Mouse (Mus musculus): ENCODE results near the gene Map7d2. TPM values are rescaled to one million over a fixed set of nuclear protein-coding genes. Genes with fewer than 3 reads are reported as not detected.

The Map7d2 gene
- total and polyA plus RNA-seq, 3 experiments = 0.10 TPM; not detected in 2

DNA sequence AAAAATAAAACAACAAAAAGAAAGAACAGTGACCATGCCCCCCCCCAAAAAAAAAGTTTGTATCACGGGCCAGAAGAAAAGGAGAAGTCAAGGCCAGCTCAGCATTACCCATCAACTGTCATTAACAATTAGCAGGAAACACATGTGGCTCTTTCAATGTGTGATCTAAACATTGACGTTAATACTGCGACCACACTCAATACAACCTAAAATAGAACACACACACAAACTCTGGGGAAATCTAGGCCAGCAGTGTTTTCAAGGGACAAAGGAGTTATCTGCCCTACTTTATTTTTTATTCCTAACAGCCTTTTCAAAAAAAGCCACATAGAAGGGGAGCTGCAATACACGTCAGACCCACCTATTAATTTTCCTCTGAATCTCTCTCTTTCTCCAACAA is 94.7 kb downstream of the Map7d2 start:
- Histone ChIP-seq H3K9ac (ENCODE audit: control insufficient read depth, low read depth, low read length, poor library complexity, severe bottlenecking) (peak overlapping the region; percentile 98), H3K4me3 (ENCODE audit: control insufficient read depth in 1 of 2, insufficient read depth in 1 of 2, low read depth in 2 of 2, low read length in 2 of 2) (peak overlapping the region; percentile 70 to 91)
- TF ChIP-seq RAD21 (IDR thresholded peaks at IDR 0.05; ENCODE audit: low read depth, low read length) = no peak
- peak; percentile 89 for TF ChIP-seq ZNF384 (IDR thresholded peaks at IDR 0.05; ENCODE audit: low read depth, low read length)
- peak; percentile 97 for TF ChIP-seq MEF2A (IDR thresholded peaks at IDR 0.05; ENCODE audit: extremely low read depth, insufficient replicate concordance, low read depth, low read length, poor library complexity, severe bottlenecking)
- TF ChIP-seq EP300 (IDR thresholded peaks at IDR 0.05; ENCODE audit: low read depth in 1 of 2, low read length in 2 of 2) = peak; percentile 96 to 98
- TF ChIP-seq ETS1 (IDR thresholded peaks at IDR 0.05; ENCODE audit: low read depth, low read length) = peak; percentile 99
- TF ChIP-seq TAL1 (IDR thresholded peaks at IDR 0.05; ENCODE audit: low read length) = peak; percentile 91
- peak; percentile 87 for TF ChIP-seq MAX (IDR thresholded peaks at IDR 0.05; ENCODE audit: low read length)
- TF ChIP-seq BHLHE40 (IDR thresholded peaks at IDR 0.05; ENCODE audit: borderline replicate concordance, low read depth, low read length) = peak; percentile 71; the same call in 1 of the 2 replicates
- TF ChIP-seq GABPA (IDR thresholded peaks at IDR 0.05; ENCODE audit: low read depth, low read length) = no peak
- no peak; the same call in 1 of the 2 replicates for TF ChIP-seq MAFK (IDR thresholded peaks at IDR 0.05; ENCODE audit: borderline replicate concordance, low read depth, low read length)
- TF ChIP-seq POLR2AphosphoS5 (IDR thresholded peaks at IDR 0.05; ENCODE audit: borderline replicate concordance, low read depth, low read length) = no peak
- 0 out of 2 replicates have a peak, but pooled peaks have one; percentile 30 for TF ChIP-seq KAT2A (conservative IDR thresholded peaks at IDR 0.05; ENCODE audit: low read depth, low read length)
- TF ChIP-seq ELF1 (IDR thresholded peaks at IDR 0.05; ENCODE audit: low read depth, low read length) = no peak
- peak; percentile 96 for TF ChIP-seq CHD1 (IDR thresholded peaks at IDR 0.05; ENCODE audit: low read depth, low read length)
- peak; percentile 74 for TF ChIP-seq RCOR1 (IDR thresholded peaks at IDR 0.05; ENCODE audit: low read depth, low read length)
- TF ChIP-seq ZMIZ1 (IDR thresholded peaks at IDR 0.05; ENCODE audit: low read depth, low read length) = no peak
- peak; percentile 47; the same call in 1 of the 2 replicates for TF ChIP-seq JUND (IDR thresholded peaks at IDR 0.05; ENCODE audit: low read depth, low read length)
- no peak for TF ChIP-seq SMC3 (IDR thresholded peaks at IDR 0.05; ENCODE audit: low read depth, low read length)
- TF ChIP-seq TBP (IDR thresholded peaks at IDR 0.05; ENCODE audit: low read depth, low read length) = no peak
- TF ChIP-seq CTCF (IDR thresholded peaks at IDR 0.05 in 2 of 3, conservative IDR thresholded peaks at IDR 0.05 in 1 of 3; ENCODE audit: control insufficient read depth in 1 of 3, insufficient read depth in 1 of 3, low read depth in 2 of 3, low read length in 3 of 3, poor library complexity in 1 of 3, severe bottlenecking in 1 of 3) = no peak
- peak; percentile 96 for TF ChIP-seq MYB (IDR thresholded peaks at IDR 0.05; ENCODE audit: low read depth, low read length)
- TF ChIP-seq ZKSCAN1 (IDR thresholded peaks at IDR 0.05; ENCODE audit: low read depth, low read length) = no peak
- TF ChIP-seq UBTF (IDR thresholded peaks at IDR 0.05; ENCODE audit: borderline replicate concordance, insufficient read depth, low read depth, low read length) = 0 out of 2 replicates have a peak, but pooled peaks have one; percentile 9
- TF ChIP-seq GATA1 (IDR thresholded peaks at IDR 0.05; ENCODE audit: low read depth, low read length) = peak; percentile 64
- peak; percentile 72 for TF ChIP-seq HCFC1 (IDR thresholded peaks at IDR 0.05; ENCODE audit: low read depth, low read length)
- TF ChIP-seq NELFE (IDR thresholded peaks at IDR 0.05; ENCODE audit: low read depth, low read length) = peak; percentile 57
- peak; percentile 95 for TF ChIP-seq MXI1 (IDR thresholded peaks at IDR 0.05; ENCODE audit: low read depth, low read length)
- no peak for TF ChIP-seq E2F4 (IDR thresholded peaks at IDR 0.05; ENCODE audit: borderline replicate concordance, low read depth, low read length)
- no peak for TF ChIP-seq CHD2 (IDR thresholded peaks at IDR 0.05; ENCODE audit: low read length)
- no peak; the same call in 1 of the 2 replicates for TF ChIP-seq USF1 (IDR thresholded peaks at IDR 0.05; ENCODE audit: low read depth, low read length)
- no peak for TF ChIP-seq USF2 (IDR thresholded peaks at IDR 0.05; ENCODE audit: borderline replicate concordance in 1 of 2, insufficient read depth in 1 of 2, low read depth in 1 of 2, low read length in 2 of 2)
- TF ChIP-seq TCF12 (IDR thresholded peaks at IDR 0.05; ENCODE audit: low read depth, low read length) = peak; percentile 92
- peak; percentile 70; the same call in 1 of the 2 replicates for TF ChIP-seq POLR2AphosphoS2 (IDR thresholded peaks at IDR 0.05; ENCODE audit: low read length)
- TF ChIP-seq MYC (IDR thresholded peaks at IDR 0.05; ENCODE audit: low read depth, low read length) = peak; percentile 95
- TF ChIP-seq POLR2A (IDR thresholded peaks at IDR 0.05; ENCODE audit: control insufficient read depth in 1 of 2, insufficient read depth in 1 of 2, low read depth in 1 of 2, low read length in 2 of 2, poor library complexity in 1 of 2) = no peak
- peak; percentile 97 for TF ChIP-seq SIN3A (IDR thresholded peaks at IDR 0.05; ENCODE audit: low read length)
- TF ChIP-seq NRF1 (IDR thresholded peaks at IDR 0.05; ENCODE audit: insufficient read depth, low read depth, low read length, poor library complexity, severe bottlenecking) = no peak

More for the DNA sequence above, 94.7 kb downstream of the Map7d2 start:
- Histone ChIP-seq H3K79me2 (ENCODE audit: control insufficient read depth, insufficient read depth, low read length, poor library complexity) (peaks cover 16% of the 10 kb centered on the region), H3K4me1 (ENCODE audit: control insufficient read depth in 1 of 2, insufficient read depth in 2 of 2, low read length in 2 of 2) (peaks cover 2 to 14% of the 10 kb centered on the region in 2 experiments; a peak in 3 of 4 replicates), H3K27ac (ENCODE audit: control insufficient read depth, low read depth, low read length) (peak overlapping the region; percentile 99), H3K27me3 (ENCODE audit: control insufficient read depth in 1 of 2, insufficient read depth in 2 of 2, low read length in 2 of 2) (no peaks in the 10 kb centered on the region), H3K36me3 (ENCODE audit: control insufficient read depth in 1 of 2, insufficient read depth in 2 of 2, low read length in 2 of 2) (peaks cover 0 to 7% of the 10 kb centered on the region in 2 experiments; a peak in 2 of 4 replicates), H3K9me3 (replicated peaks; ENCODE audit: insufficient read depth, low read length) (no peaks in the 10 kb centered on the region)
- peak; percentile 92 for DNase-seq (ENCODE audit: low read depth, low spot score)

All from MEL (cell line).